Mouse (Mus musculus): ENCODE measurements around the gene Rtl5. TPM values are rescaled to one million over a fixed set of nuclear protein-coding genes. Genes with fewer than 3 reads are reported as not detected.
A peak's percentile ranks its signal among the peaks of the same experiment; 100 is the strongest.

The Rtl5 gene
- polyA plus RNA-seq, 1 experiment from 2014 or later: 1.2 TPM

- DNase-seq (no peak), ATAC-seq (ENCODE audit: insufficient read depth) (no peak)
- TF ChIP-seq CTCF (IDR thresholded peaks at IDR 0.05; ENCODE audit: low read depth): no peak
- H3K4me2 ChIP-seq: no peak overlapping the region
- no peaks in the 10 kb centered on the region for H3K36me3 ChIP-seq (ENCODE audit: insufficient read depth)
- 77% methylated on average over 7 of the region's 7 CpGs for WGBS
- H3K9me3 ChIP-seq (ENCODE audit: low read depth, low read length): no peaks in the 10 kb centered on the region
- no peak overlapping the region for H3K27ac ChIP-seq (ENCODE audit: low read depth)
- H3K9ac ChIP-seq: no peak overlapping the region
- no peaks in the 10 kb centered on the region for H3K27me3 ChIP-seq (ENCODE audit: insufficient read depth, low read length)
- H3K4me1 ChIP-seq (ENCODE audit: insufficient read depth): no peaks in the 10 kb centered on the region
- no peak overlapping the region for H3K4me3 ChIP-seq (ENCODE audit: low read depth, low read length)
These were observed 23.3 kb upstream of the Rtl5 start for GRCm38 (mm10) chrX:102094381-102094904.

DNA sequence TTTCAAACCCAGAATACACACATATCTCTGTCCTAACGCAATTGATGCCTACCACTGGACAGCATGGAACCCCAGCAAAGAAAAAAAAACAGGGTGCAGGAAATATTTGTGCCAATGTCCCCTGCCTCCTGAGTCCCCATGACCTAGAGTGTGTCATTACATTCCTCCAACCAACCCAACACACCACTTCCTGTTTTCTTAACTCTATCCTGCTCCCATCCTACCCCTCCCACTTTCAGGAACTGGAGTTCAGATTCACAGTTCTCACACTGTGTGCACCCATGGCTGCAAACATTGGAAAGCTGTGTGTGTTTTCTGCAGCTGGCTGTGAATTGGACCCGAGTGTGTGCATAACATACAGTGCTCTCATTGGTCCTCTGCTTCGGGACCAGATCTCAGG lies 19.5 kb upstream of the Rtl5 start:
- no peak for TF ChIP-seq CTCF (IDR thresholded peaks at IDR 0.05; ENCODE audit: low read depth)
- H3K4me2 ChIP-seq: no peak overlapping the region
- H3K4me1 ChIP-seq (ENCODE audit: insufficient read depth): no peaks in the 10 kb centered on the region
- no peaks in the 10 kb centered on the region for H3K9me3 ChIP-seq (ENCODE audit: low read depth, low read length)
- DNase-seq (no peak), ATAC-seq (ENCODE audit: insufficient read depth) (no peak)
- no peak overlapping the region for H3K27ac ChIP-seq (ENCODE audit: low read depth)
- H3K36me3 ChIP-seq (ENCODE audit: insufficient read depth): no peaks in the 10 kb centered on the region
- H3K4me3 ChIP-seq (ENCODE audit: low read depth, low read length): no peak overlapping the region
- H3K27me3 ChIP-seq (ENCODE audit: insufficient read depth, low read length): no peaks in the 10 kb centered on the region
- WGBS: 75% methylated on average over 3 of the region's 3 CpGs
- H3K9ac ChIP-seq: no peak overlapping the region

- Histone ChIP-seq H3K27me3 (ENCODE audit: insufficient read depth, low read length) (no peaks in the 10 kb centered on the region), H3K9ac (no peak overlapping the region), H3K9me3 (ENCODE audit: low read depth, low read length) (no peaks in the 10 kb centered on the region), H3K4me2 (no peak overlapping the region), H3K36me3 (ENCODE audit: insufficient read depth) (no peaks in the 10 kb centered on the region), H3K4me1 (ENCODE audit: insufficient read depth) (no peaks in the 10 kb centered on the region), H3K27ac (ENCODE audit: low read depth) (no peak overlapping the region), H3K4me3 (ENCODE audit: low read depth, low read length) (no peak overlapping the region)
- WGBS: 86% methylated on average over 8 of the region's 8 CpGs
- ATAC-seq (ENCODE audit: insufficient read depth): no peak
- no peak for DNase-seq
- TF ChIP-seq CTCF (IDR thresholded peaks at IDR 0.05; ENCODE audit: low read depth): no peak
These were observed 14.8 kb upstream of the Rtl5 start for GRCm38 (mm10) chrX:102085798-102086443.

GRCm38 (mm10) chrX:102082340-102082739 lies 11.2 kb upstream of the Rtl5 start:
- Histone ChIP-seq H3K4me1 (ENCODE audit: insufficient read depth) (no peaks in the 10 kb centered on the region), H3K27me3 (ENCODE audit: insufficient read depth, low read length) (no peaks in the 10 kb centered on the region), H3K9me3 (ENCODE audit: low read depth, low read length) (no peaks in the 10 kb centered on the region), H3K9ac (no peak overlapping the region), H3K27ac (ENCODE audit: low read depth) (no peak overlapping the region), H3K4me2 (no peak overlapping the region), H3K36me3 (ENCODE audit: insufficient read depth) (no peaks in the 10 kb centered on the region), H3K4me3 (ENCODE audit: low read depth, low read length) (no peak overlapping the region)
- TF ChIP-seq CTCF (IDR thresholded peaks at IDR 0.05; ENCODE audit: low read depth): no peak
- DNase-seq (no peak), ATAC-seq (ENCODE audit: insufficient read depth) (no peak)
- 41% methylated on average over 5 of the region's 5 CpGs for WGBS

GRCm38 (mm10) chrX:102081573-102082279 lies 10.6 kb upstream of the Rtl5 start:
- no peak for TF ChIP-seq CTCF (IDR thresholded peaks at IDR 0.05; ENCODE audit: low read depth)
- no peaks in the 10 kb centered on the region for H3K36me3 ChIP-seq (ENCODE audit: insufficient read depth)
- H3K9ac ChIP-seq: no peak overlapping the region
- H3K9me3 ChIP-seq (ENCODE audit: low read depth, low read length): no peaks in the 10 kb centered on the region
- no peaks in the 10 kb centered on the region for H3K27me3 ChIP-seq (ENCODE audit: insufficient read depth, low read length)
- H3K4me2 ChIP-seq: no peak overlapping the region
- H3K4me1 ChIP-seq (ENCODE audit: insufficient read depth): no peaks in the 10 kb centered on the region
- DNase-seq (no peak), ATAC-seq (ENCODE audit: insufficient read depth) (0 out of 2 replicates have a peak, but pooled peaks have one; percentile 47)
- WGBS: 29% methylated on average over 7 of the region's 7 CpGs
- H3K4me3 ChIP-seq (ENCODE audit: low read depth, low read length): no peak overlapping the region
- H3K27ac ChIP-seq (ENCODE audit: low read depth): no peak overlapping the region

DNA sequence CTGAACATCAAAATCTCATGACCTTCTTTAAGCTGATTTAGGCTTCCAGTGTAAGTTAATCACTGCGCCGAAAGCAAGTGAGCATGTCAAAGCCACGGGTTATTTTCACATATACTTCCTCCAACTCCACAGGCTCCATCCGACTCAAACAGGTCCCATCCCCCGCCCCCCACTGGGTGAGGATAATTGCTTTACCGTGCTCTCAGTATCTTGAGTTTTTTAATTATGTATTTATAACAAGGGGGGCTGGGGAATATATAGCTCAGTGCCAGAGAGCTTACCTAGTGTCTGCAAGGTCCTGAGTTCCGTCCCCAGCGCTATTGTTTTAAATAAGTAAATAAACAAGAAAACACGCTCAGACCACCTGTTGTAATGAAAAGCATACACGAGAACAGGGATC lies 10.0 kb upstream of the Rtl5 start:
- no peak for TF ChIP-seq CTCF (IDR thresholded peaks at IDR 0.05; ENCODE audit: low read depth)
- Histone ChIP-seq H3K27me3 (ENCODE audit: insufficient read depth, low read length) (no peaks in the 10 kb centered on the region), H3K36me3 (ENCODE audit: insufficient read depth) (no peaks in the 10 kb centered on the region), H3K9me3 (ENCODE audit: low read depth, low read length) (no peaks in the 10 kb centered on the region), H3K4me1 (ENCODE audit: insufficient read depth) (no peaks in the 10 kb centered on the region), H3K9ac (no peak overlapping the region), H3K4me3 (ENCODE audit: low read depth, low read length) (no peak overlapping the region), H3K27ac (ENCODE audit: low read depth) (no peak overlapping the region), H3K4me2 (no peak overlapping the region)
- DNase-seq: no peak
- no peak for ATAC-seq (ENCODE audit: insufficient read depth)
- WGBS: 62% methylated on average over 10 of the region's 10 CpGs
